Comparison of ENCODE assay signal across 1 mouse cellular context in the genomic region with DNA sequence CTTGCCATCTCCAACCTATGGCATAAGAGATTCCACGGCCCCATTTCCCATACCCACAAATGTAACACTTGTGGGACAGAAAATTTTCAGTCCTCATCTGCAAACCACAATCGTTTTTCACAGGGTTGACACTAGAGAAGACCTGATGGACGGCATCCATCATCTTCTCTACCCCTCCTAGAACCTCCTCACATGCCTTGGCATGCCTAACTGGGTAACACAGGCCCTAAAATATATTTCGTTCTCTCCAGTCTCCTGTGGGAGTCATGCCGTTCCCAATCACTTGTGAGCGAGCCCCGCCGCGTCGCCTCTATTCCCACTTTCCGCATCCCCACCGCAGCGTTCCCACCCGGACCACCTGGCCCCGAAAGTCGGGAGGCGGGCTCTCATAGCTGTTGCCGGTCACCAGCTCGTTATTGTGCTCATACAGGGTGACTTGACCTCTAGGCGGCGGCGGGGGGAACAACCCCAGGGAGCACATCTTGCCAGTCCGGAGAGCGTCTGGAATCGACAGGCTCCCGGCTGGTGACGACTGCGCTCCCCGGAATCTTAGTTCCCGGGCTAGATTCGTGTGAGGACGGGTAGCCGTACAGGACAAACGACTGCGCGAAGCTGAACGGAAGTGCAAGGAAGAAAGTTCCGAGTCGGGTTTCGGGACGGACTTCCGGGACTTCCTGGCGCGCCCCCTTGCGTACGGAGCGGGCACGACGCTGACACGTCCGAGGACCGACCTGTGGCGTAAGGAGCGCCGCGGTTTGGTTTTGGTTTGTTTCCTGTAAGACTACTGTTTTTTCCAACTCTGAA.
TF ChIP-seq lines count a peak whose summit lies in the region.

A gene (minus strand): TSS at position 634 of the 804 bp plus-strand sequence.

TF ChIP-seq in MEL, 35 proteins besides CTCF, POLR2A, EP300 and RAD21 (continued from another document):
- TF ChIP-seq MEF2A (IDR thresholded peaks at IDR 0.05; ENCODE audit: extremely low read depth, insufficient replicate concordance, low read depth, low read length, poor library complexity, severe bottlenecking) (no peak; the same call in 1 of the 2 replicates), ETS1 (IDR thresholded peaks at IDR 0.05; ENCODE audit: low read depth, low read length) (peak; percentile 70), RCOR1 (IDR thresholded peaks at IDR 0.05; ENCODE audit: low read depth, low read length) (peak; percentile 32; the same call in 1 of the 2 replicates), POLR2AphosphoS5 (IDR thresholded peaks at IDR 0.05; ENCODE audit: borderline replicate concordance, low read depth, low read length) (no peak), JUND (IDR thresholded peaks at IDR 0.05; ENCODE audit: low read depth, low read length) (no peak), CHD2 (IDR thresholded peaks at IDR 0.05; ENCODE audit: low read length) (no peak; the same call in 1 of the 2 replicates), MAFK (IDR thresholded peaks at IDR 0.05; ENCODE audit: borderline replicate concordance, low read depth, low read length) (no peak), ZNF384 (IDR thresholded peaks at IDR 0.05; ENCODE audit: low read depth, low read length) (no peak), ELF1 (IDR thresholded peaks at IDR 0.05; ENCODE audit: low read depth, low read length) (peak; percentile 99), NELFE (IDR thresholded peaks at IDR 0.05; ENCODE audit: low read depth, low read length) (peak; percentile 94), MYC (IDR thresholded peaks at IDR 0.05; ENCODE audit: low read depth, low read length) (peak; percentile 25), USF1 (IDR thresholded peaks at IDR 0.05; ENCODE audit: low read depth, low read length) (no peak; the same call in 1 of the 2 replicates), POLR2AphosphoS2 (IDR thresholded peaks at IDR 0.05; ENCODE audit: low read length) (peak; percentile 91), GATA1 (IDR thresholded peaks at IDR 0.05; ENCODE audit: low read depth, low read length) (no peak)
